In genomic region chr5:105832140-105832539, GRCm38 (mm10) we compare ENCODE assay signal across 14 mouse cellular contexts. TPM values are rescaled to one million over a fixed set of nuclear protein-coding genes. Genes with fewer than 3 reads are reported as not detected.
DNase-seq lines count a peak whose midpoint lies in the region; ATAC-seq and TF ChIP-seq lines count a peak whose summit lies in the region.
"Had no signal": no experiment of that assay in that cellular context is flagged by ENCODE, and none has a peak within 500 bp of the region (broad histone marks: within the 10 kb centered on the region; RNA-seq: fewer than 3 reads in every experiment).

No protein-coding gene starts in this region.

- TF ChIP-seq CTCF in C2C12 (IDR thresholded peaks at IDR 0.05; ENCODE audit: control insufficient read depth, insufficient read depth, insufficient read length), result no peak

- 0 out of 2 replicates have a peak, but pooled peaks cover 2% of the 10 kb centered on the region for H3K27me3 ChIP-seq in heart, embryonic 11.5 days (ENCODE audit: control insufficient read depth, insufficient read depth, low read length)
- no peaks in the 10 kb centered on the region for H3K27me3 ChIP-seq in C2C12 (ENCODE audit: control insufficient read depth, insufficient read depth, insufficient read length)
- H3K27me3 ChIP-seq in liver, embryonic 11.5 days (replicated peaks; ENCODE audit: control insufficient read depth, insufficient read depth, low read length), result no peaks in the 10 kb centered on the region
- H3K27me3 ChIP-seq: limb, embryonic 12.5 days had no signal

- H3K9ac ChIP-seq in heart, embryonic 11.5 days (ENCODE audit: low read depth, low read length), result no peak overlapping the region
- no peak overlapping the region for H3K9ac ChIP-seq in liver, embryonic 11.5 days (ENCODE audit: low read depth, low read length)
- H3K9ac ChIP-seq: limb, embryonic 12.5 days had no signal

- no peak overlapping the region for H3K27ac ChIP-seq in heart, embryonic 11.5 days (ENCODE audit: low read depth, low read length)
- no peak overlapping the region for H3K27ac ChIP-seq in liver, embryonic 11.5 days (ENCODE audit: low read depth, low read length)
- H3K27ac ChIP-seq: limb, embryonic 12.5 days had no signal

- peak; percentile 92 for DNase-seq in heart, adult 11 months
- DNase-seq in gastrocnemius, postnatal 10 days, result peak; percentile 45
- DNase-seq in kidney, adult 9 months, result peak; percentile 71
- DNase-seq in B cell, adult 2 months, result no peak
- DNase-seq in thymus, postnatal 25 days, result no peak
- DNase-seq in liver, embryonic 11.5 days (ENCODE audit: low spot score), result no peak
- DNase-seq: lung, adult 18-20 months; retina, postnatal 1 day; thymus, postnatal 14 days had no signal

- H3K9me3 ChIP-seq in heart, embryonic 11.5 days (replicated peaks; ENCODE audit: control insufficient read depth, low read length), result no peaks in the 10 kb centered on the region
- H3K9me3 ChIP-seq in liver, embryonic 11.5 days (ENCODE audit: control insufficient read depth, low read length), result no peaks in the 10 kb centered on the region
- H3K9me3 ChIP-seq: limb, embryonic 12.5 days had no signal

- no peaks in the 10 kb centered on the region for H3K79me3 ChIP-seq in C2C12 (ENCODE audit: low read depth)

- 0 out of 2 replicates have a peak, but pooled peaks cover 2% of the 10 kb centered on the region for H3K4me1 ChIP-seq in heart, embryonic 11.5 days (ENCODE audit: control insufficient read depth, insufficient read depth, low read length)
- 0 out of 2 replicates have a peak, but pooled peaks cover 2% of the 10 kb centered on the region for H3K4me1 ChIP-seq in liver, embryonic 11.5 days (replicated peaks; ENCODE audit: control insufficient read depth, insufficient read depth, low read length)

- no peaks in the 10 kb centered on the region for H3K36me3 ChIP-seq in heart, embryonic 11.5 days (ENCODE audit: control insufficient read depth, insufficient read depth, low read length)
- no peaks in the 10 kb centered on the region for H3K36me3 ChIP-seq in C2C12 (ENCODE audit: control insufficient read depth, insufficient read depth)
- no peaks in the 10 kb centered on the region for H3K36me3 ChIP-seq in liver, embryonic 11.5 days (ENCODE audit: control insufficient read depth, insufficient read depth, low read length)
- H3K36me3 ChIP-seq: limb, embryonic 12.5 days had no signal

- no peak overlapping the region for H3K4me3 ChIP-seq in heart, embryonic 11.5 days (ENCODE audit: low read depth, low read length)
- peak overlapping the region; percentile 6 for H3K4me3 ChIP-seq in C2C12 (ENCODE audit: insufficient read depth, poor library complexity, severe bottlenecking)
- H3K4me3 ChIP-seq in liver, embryonic 11.5 days (ENCODE audit: low read depth, low read length), result no peak overlapping the region
- H3K4me3 ChIP-seq: limb, embryonic 12.5 days had no signal

- ATAC-seq in heart, embryonic 11.5 days (replicated peaks; ENCODE audit: insufficient number of reproducible peaks, low FRiP score, low TSS enrichment), result no peak
- ATAC-seq in liver, embryonic 11.5 days (replicated peaks; ENCODE audit: low FRiP score), result no peak
- ATAC-seq: CD4-positive, CD25-positive, alpha-beta regulatory T cell, adult 4 months; midbrain, embryonic 16.5 days had no signal

- WGBS in heart, embryonic 11.5 days (ENCODE audit: insufficient replicate concordance), result 65% methylated on average over 7 of the region's 7 CpGs
- 77% methylated on average over 7 of the region's 7 CpGs for WGBS in liver, embryonic 11.5 days

- no peak overlapping the region for H3K4me2 ChIP-seq in heart, embryonic 11.5 days
- H3K4me2 ChIP-seq in liver, embryonic 11.5 days, result no peak overlapping the region
- H3K4me2 ChIP-seq: limb, embryonic 12.5 days had no signal

- no peak overlapping the region for H3ac ChIP-seq in C2C12 (ENCODE audit: control insufficient read depth, insufficient read length, low read depth)

- no peaks in the 10 kb centered on the region for H3K79me2 ChIP-seq in C2C12 (ENCODE audit: control insufficient read depth, insufficient read depth)

TF ChIP-seq in C2C12, 6 proteins besides CTCF, POLR2A, EP300 and RAD21:
- TF ChIP-seq MAX (IDR thresholded peaks at IDR 0.05), result no peak
- TF ChIP-seq USF1 (IDR thresholded peaks at IDR 0.05; ENCODE audit: low read depth), result no peak
- no peak for TF ChIP-seq MYOD1 (IDR thresholded peaks at IDR 0.05; ENCODE audit: control insufficient read depth, insufficient read length, low read depth)
- TF ChIP-seq FOSL1 (IDR thresholded peaks at IDR 0.05; ENCODE audit: insufficient read depth, low read length, poor library complexity, severe bottlenecking), result no peak
- TF ChIP-seq CEBPB (IDR thresholded peaks at IDR 0.05; ENCODE audit: low read depth), result no peak
- TF ChIP-seq MYOG (IDR thresholded peaks at IDR 0.05; ENCODE audit: control insufficient read depth, extremely low read depth, insufficient read length), result no peak
TF ChIP-seq in C2C12: peak in this region for 0.

RNA-seq across cellular contexts. Expression of gene Zfp326, which starts 44.2 kb away (rescaled TPM):
- 16.9 and 32.0 TPM in 2 replicates for polyA plus RNA-seq in heart, embryonic 11.5 days (2014; fragmentation: Nextera tagmentation; extraction: Ambion mirVana)
- 12.6 TPM for polyA plus RNA-seq in C2C12 (2012; fragmentation: generic; extraction: Trizol)
- 10 to 100 TPM; 16.3 to 21.0 TPM for total RNA-seq in gastrocnemius, postnatal 10 days (2021)
- 14.5 and 18.0 TPM in 2 replicates for polyA plus RNA-seq in liver, embryonic 11.5 days (2014; fragmentation: Nextera tagmentation; extraction: Ambion mirVana)

Comparison
In these comparisons a context has a peak if more than half of its experiments do, and no peak if none do; other contexts are left out.
1. DNase-seq: peak in heart, adult 11 months (single experiment), gastrocnemius, postnatal 10 days (single experiment) and kidney, adult 9 months (single experiment); none in B cell, adult 2 months (0 of 2), thymus, postnatal 25 days (single experiment) and liver, embryonic 11.5 days (single experiment).